Mouse (Mus musculus) midbrain, embryonic 16.5 days (tissue): ENCODE results near the gene Robo3. TPM values are rescaled to one million over a fixed set of nuclear protein-coding genes. Genes with fewer than 3 reads are reported as not detected.

Experiments
- ATAC-seq: fragments of 200-750 bp; cut with Nextera tagmentation; 2 replicates; pipeline ENCODE4 v1.8.0; 2017; ENCODE audit warnings: moderate TSS enrichment
- H3K27ac ChIP-seq: fragments of 300-500 bp; sonication (generic); 2 replicates; pipeline ENCODE4 v1.5.1; 2014; ENCODE audit warnings: mild to moderate bottlenecking, low read length, mixed read lengths
- H3K27me3 ChIP-seq: fragments of 300-500 bp; sonication (generic); 2 replicates; pipeline ENCODE4 v1.6.1; 2014; ENCODE audit warnings: low read depth, low read length, mixed read lengths; ENCODE audit not compliant: control insufficient read depth, insufficient read depth
- H3K36me3 ChIP-seq: fragments of 300-500 bp; sonication (generic); 2 replicates; pipeline ENCODE4 v1.6.1; 2014; ENCODE audit warnings: mild to moderate bottlenecking, low read length, moderate library complexity, mixed read lengths; ENCODE audit not compliant: control insufficient read depth, insufficient read depth
- H3K4me1 ChIP-seq: fragments of 300-500 bp; sonication (generic); 2 replicates; pipeline ENCODE4 v1.6.1; 2014; ENCODE audit warnings: mild to moderate bottlenecking, low read length, mixed read lengths; ENCODE audit not compliant: control insufficient read depth, insufficient read depth
- H3K4me2 ChIP-seq: fragments of 300-500 bp; sonication (generic); 2 replicates; pipeline ENCODE4 v1.6.1; 2014; ENCODE audit warnings: mild to moderate bottlenecking, low read length, mixed read lengths
- H3K4me3 ChIP-seq: fragments of 300-500 bp; sonication (generic); 2 replicates; pipeline ENCODE4 v1.5.1; 2014; ENCODE audit warnings: low read depth, mild to moderate bottlenecking, low read length, moderate library complexity, mixed read lengths
- H3K9ac ChIP-seq: fragments of 300-500 bp; sonication (generic); 2 replicates; pipeline ENCODE4 v1.6.1; 2014; ENCODE audit warnings: low read depth, low read length, mixed read lengths
- H3K9me3 ChIP-seq: fragments of 300-500 bp; sonication (generic); replicated peaks from 2 replicates; pipeline ENCODE4 v1.6.1; 2014; ENCODE audit warnings: mild to moderate bottlenecking, low read length, mixed read lengths; ENCODE audit not compliant: control insufficient read depth, poor library complexity, severe bottlenecking
- WGBS: fragments of 180-500 bp; shearing (Covaris S2); extraction: QIAGEN DNeasy Blood & Tissue Kit; methylation state at CpG from one replicate; pipeline ENCODE4 v1.1.7; 2014; 5-methylcytosine and 5-hydroxymethylcytosine counted together
- polyA plus RNA-seq: library from polyadenylated mRNA; unstranded; fragments of >200 nt; fragmentation: Nextera tagmentation; extraction: Ambion mirVana; gene quantifications from 2 replicates; pipeline ENCODE4 v1.2.1, GENCODE M21; 2015

Robo3 gene
- polyA plus RNA-seq, 1 experiment from 2014 or later = 4.2 TPM

DNA sequence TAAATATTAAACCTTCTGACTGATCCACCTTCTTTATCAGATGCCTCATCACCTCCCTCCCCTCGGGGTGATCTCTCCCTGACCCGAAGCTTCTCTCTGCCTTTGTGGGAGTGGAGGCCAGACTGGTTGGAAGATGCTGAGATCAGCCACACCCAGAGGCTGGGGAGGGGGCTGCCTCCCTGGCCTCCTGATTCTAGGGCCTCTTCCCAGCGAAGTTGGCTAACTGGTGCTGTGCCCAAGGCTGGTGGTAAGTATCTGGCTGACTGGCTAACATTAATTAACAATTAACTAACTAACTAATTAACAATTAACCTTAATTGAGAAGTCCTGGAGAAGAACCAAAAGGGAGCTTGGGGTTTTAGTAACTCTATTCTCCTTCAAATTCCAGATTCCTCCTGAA lies 20.1 kb downstream of the Robo3 start:
- 0 out of 2 replicates have a peak, but pooled peaks cover 2% of the 10 kb centered on the region for H3K4me1 ChIP-seq
- H3K36me3 ChIP-seq = no peaks in the 10 kb centered on the region
- no peak overlapping the region for H3K9ac ChIP-seq
- no peaks in the 10 kb centered on the region for H3K9me3 ChIP-seq
- 65% methylated on average over 3 of the region's 3 CpGs for WGBS
- no peak overlapping the region for H3K4me2 ChIP-seq
- no peak overlapping the region for H3K4me3 ChIP-seq
- no peak overlapping the region for H3K27ac ChIP-seq
- H3K27me3 ChIP-seq = no peaks in the 10 kb centered on the region
- no peak for ATAC-seq

- 79% methylated on average over 8 of the region's 8 CpGs for WGBS
- no peaks in the 10 kb centered on the region for H3K27me3 ChIP-seq
- H3K4me2 ChIP-seq = no peak overlapping the region
- H3K36me3 ChIP-seq = no peaks in the 10 kb centered on the region
- H3K27ac ChIP-seq = no peak overlapping the region
- 0 out of 2 replicates have a peak, but pooled peaks cover 6% of the 10 kb centered on the region for H3K4me1 ChIP-seq
- ATAC-seq = no peak
- no peak overlapping the region for H3K4me3 ChIP-seq
- no peaks in the 10 kb centered on the region for H3K9me3 ChIP-seq
- H3K9ac ChIP-seq = no peak overlapping the region
Observed at GRCm38 (mm10) chr9:37409698-37410445, 23.2 kb downstream of the Robo3 start.

GRCm38 (mm10) chr9:37407850-37408502 lies 25.1 kb downstream of the Robo3 start:
- WGBS = 16% methylated on average over 19 of the region's 19 CpGs
- Histone ChIP-seq H3K9me3 (no peaks in the 10 kb centered on the region), H3K27ac (no peak overlapping the region), H3K36me3 (no peaks in the 10 kb centered on the region), H3K9ac (peak overlapping the region; percentile 32; the same call in 1 of the 2 replicates), H3K4me3 (peak overlapping the region; percentile 20; the same call in 1 of the 2 replicates), H3K4me1 (0 out of 2 replicates have a peak, but pooled peaks cover 6% of the 10 kb centered on the region), H3K4me2 (peak overlapping the region; percentile 45), H3K27me3 (no peaks in the 10 kb centered on the region)
- peak; percentile 71 for ATAC-seq

GRCm38 (mm10) chr9:37406372-37406771 lies 26.7 kb downstream of the Robo3 start:
- Histone ChIP-seq H3K9me3 (no peaks in the 10 kb centered on the region), H3K4me1 (0 out of 2 replicates have a peak, but pooled peaks cover 6% of the 10 kb centered on the region), H3K9ac (no peak overlapping the region), H3K27me3 (no peaks in the 10 kb centered on the region), H3K36me3 (no peaks in the 10 kb centered on the region), H3K27ac (no peak overlapping the region), H3K4me2 (no peak overlapping the region), H3K4me3 (no peak overlapping the region)
- ATAC-seq = 0 out of 2 replicates have a peak, but pooled peaks have one; percentile 44
- WGBS = 0% methylated on average over 1 of the region's 1 CpGs

DNA sequence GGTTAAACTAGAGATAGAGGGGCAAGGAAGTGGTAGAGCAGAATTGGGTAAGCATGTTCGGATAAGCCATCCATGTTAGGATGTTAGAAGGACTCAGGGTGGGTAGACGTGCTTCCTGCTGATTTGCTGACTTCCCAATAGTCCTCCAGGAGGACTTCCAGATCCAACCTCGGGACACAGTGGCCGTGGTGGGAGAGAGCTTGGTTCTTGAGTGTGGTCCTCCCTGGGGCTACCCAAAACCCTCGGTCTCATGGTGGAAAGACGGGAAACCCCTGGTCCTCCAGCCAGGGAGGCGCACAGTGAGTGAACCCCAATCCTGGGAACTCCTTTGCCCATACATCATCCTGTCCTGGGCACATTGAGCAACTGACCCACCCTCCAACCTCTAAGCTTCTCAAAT lies 30.0 kb downstream of the Robo3 start:
- H3K9ac ChIP-seq = no peak overlapping the region
- WGBS = 94% methylated on average over 7 of the region's 7 CpGs
- H3K4me2 ChIP-seq = no peak overlapping the region
- no peaks in the 10 kb centered on the region for H3K27me3 ChIP-seq
- H3K9me3 ChIP-seq = no peaks in the 10 kb centered on the region
- H3K4me3 ChIP-seq = no peak overlapping the region
- no peak for ATAC-seq
- H3K27ac ChIP-seq = no peak overlapping the region
- H3K4me1 ChIP-seq = 0 out of 2 replicates have a peak, but pooled peaks cover 4% of the 10 kb centered on the region
- H3K36me3 ChIP-seq = no peaks in the 10 kb centered on the region

DNA sequence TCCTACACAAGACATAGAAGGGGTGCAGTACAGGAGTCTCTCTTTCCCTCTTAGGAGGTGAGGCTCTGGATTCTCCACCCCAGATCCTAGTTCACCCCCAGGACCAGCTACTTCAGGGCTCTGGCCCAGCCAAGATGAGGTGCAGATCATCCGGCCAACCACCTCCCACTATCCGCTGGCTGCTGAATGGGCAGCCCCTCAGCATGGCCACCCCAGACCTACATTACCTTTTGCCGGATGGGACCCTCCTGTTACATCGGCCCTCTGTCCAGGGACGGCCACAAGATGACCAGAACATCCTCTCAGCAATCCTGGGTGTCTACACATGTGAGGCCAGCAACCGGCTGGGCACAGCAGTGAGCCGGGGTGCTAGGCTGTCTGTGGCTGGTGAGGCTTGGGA lies 30.5 kb downstream of the Robo3 start:
- 90% methylated on average over 7 of the region's 7 CpGs for WGBS
- ATAC-seq = no peak
- Histone ChIP-seq H3K4me3 (no peak overlapping the region), H3K4me1 (no peaks in the 10 kb centered on the region), H3K36me3 (no peaks in the 10 kb centered on the region), H3K9ac (no peak overlapping the region), H3K27me3 (no peaks in the 10 kb centered on the region), H3K4me2 (no peak overlapping the region), H3K27ac (no peak overlapping the region), H3K9me3 (no peaks in the 10 kb centered on the region)

DNA sequence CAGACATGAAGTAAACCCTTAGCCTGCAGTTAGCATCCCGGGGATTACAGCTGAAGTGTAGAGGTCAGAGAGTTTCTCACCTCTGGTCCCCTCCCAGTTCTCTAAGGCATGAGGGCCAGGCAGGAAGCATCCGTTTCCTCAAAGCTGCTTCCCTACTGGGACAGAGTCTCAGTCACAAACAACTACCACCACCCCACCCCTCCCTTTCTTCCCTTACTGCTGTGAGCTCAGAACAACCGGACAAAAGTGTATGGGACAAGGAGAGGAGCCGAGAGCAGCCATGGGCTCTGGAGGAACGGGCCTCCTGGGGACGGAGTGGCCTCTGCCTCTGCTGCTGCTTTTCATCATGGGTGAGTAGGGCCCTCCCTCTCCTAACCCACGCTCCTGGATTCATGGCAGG lies 31.2 kb downstream of the Robo3 start, which contains the start of gene Robo4:
Gene Robo4 (plus strand): TSS at position 96 of the 400 bp plus-strand sequence.
- H3K27ac ChIP-seq = no peak within 1 kb of the TSS
- WGBS = 20% methylated on average over 7 of the region's 7 CpGs

DNA sequence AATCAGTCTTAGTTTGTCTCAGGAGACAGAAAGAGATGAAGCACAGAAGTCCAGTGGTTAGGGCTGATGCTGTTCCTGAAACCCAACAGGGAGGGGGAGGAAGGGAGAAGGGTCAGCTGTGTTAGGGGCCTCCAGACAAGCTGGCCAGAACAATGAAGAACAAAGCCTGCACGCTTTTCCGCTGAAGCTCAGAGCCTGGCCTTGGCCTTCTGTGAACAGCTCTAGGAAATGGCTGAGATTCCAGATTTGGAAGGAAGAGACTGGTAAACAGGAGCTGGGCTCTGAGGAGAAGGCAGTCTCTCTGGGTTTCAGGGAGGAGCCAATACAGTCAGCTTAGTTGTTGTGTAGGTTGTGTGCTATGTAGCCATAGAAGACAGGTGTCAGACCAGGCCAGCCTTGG lies 32.5 kb downstream of the Robo3 start:
- Histone ChIP-seq H3K9me3 (no peaks in the 10 kb centered on the region), H3K27me3 (no peaks in the 10 kb centered on the region), H3K9ac (no peak overlapping the region), H3K4me2 (no peak overlapping the region), H3K36me3 (no peaks in the 10 kb centered on the region), H3K27ac (no peak overlapping the region), H3K4me3 (no peak overlapping the region), H3K4me1 (no peaks in the 10 kb centered on the region)
- WGBS = 33% methylated on average over 2 of the region's 2 CpGs
- no peak for ATAC-seq

More for the DNA sequence above, 31.2 kb downstream of the Robo3 start, which contains the start of gene Robo4:
- Histone ChIP-seq H3K4me2 (no peak within 1 kb of the TSS), H3K36me3 (no peaks in the 10 kb centered on the region), H3K9ac (no peak within 1 kb of the TSS), H3K9me3 (no peaks in the 10 kb centered on the region), H3K4me3 (no peak within 1 kb of the TSS), H3K27me3 (no peaks in the 10 kb centered on the region), H3K4me1 (no peaks in the 10 kb centered on the region)
- ATAC-seq = no peak
